Mouse (Mus musculus) gastrocnemius, postnatal 14 days (tissue): Measurements from ENCODE around the gene Bcl2l12. TPM values are rescaled to one million over a fixed set of nuclear protein-coding genes. Genes with fewer than 3 reads are reported as not detected.

Source experiments
- microRNA-seq, 2 experiments: library from miRNA; unstranded; fragments of <30 nt; microRNA quantifications; one replicate each; pipeline ENCODE4 v1.2.0; 2021
- total RNA-seq, 2 experiments: library from RNA; stranded (reverse); gene quantifications; 2 replicates each; pipeline ENCODE4 v1.2.3; 2021

Gene Bcl2l12
- total RNA-seq, 2 experiments from 2014 or later, result 10.0 to 10.6 TPM

Small RNAs within 50 kb of the gene (microRNA-seq; reads per million reads assigned to microRNA genes)
- 0.32 to 0.50 reads per million in 2 experiments for gene Mir7054

Other genes starting within 250 kb of the Bcl2l12 start
- under 1 TPM in 1 of 2 experiments, not detected in 1; 0.16 TPM for gene Zfp473, start 247.7 kb downstream of the Bcl2l12 start, total RNA-seq
- gene Nup62, start 182.6 kb downstream of the Bcl2l12 start, total RNA-seq, result 10 to 100 TPM; 21.2 to 28.1 TPM
- gene Il4i1, start 182.3 kb downstream of the Bcl2l12 start, total RNA-seq, result 1 to 10 TPM; 2.3 to 2.6 TPM
- gene Atf5, start 182.1 kb downstream of the Bcl2l12 start, total RNA-seq, result 10 to 100 TPM; 54.5 to 62.2 TPM
- 10 to 100 TPM; 85.9 to 86.7 TPM for gene Akt1s1, start 149.7 kb downstream of the Bcl2l12 start, total RNA-seq
- gene Tbc1d17, start 149.6 kb downstream of the Bcl2l12 start, total RNA-seq, result 10 to 100 TPM; 28.2 to 38.9 TPM
- gene Pnkp, start 141.6 kb downstream of the Bcl2l12 start, total RNA-seq, result 10 to 100 TPM; 15.1 to 16.6 TPM
- 100 to 1,000 TPM; 161 to 167 TPM for gene Ptov1, start 128.9 kb downstream of the Bcl2l12 start, total RNA-seq
- gene Med25, start 106.0 kb downstream of the Bcl2l12 start, total RNA-seq, result 10 to 100 TPM; 48.0 to 49.7 TPM
- gene Fuz, start 102.6 kb downstream of the Bcl2l12 start, total RNA-seq, result 10 to 100 TPM; 18.8 to 23.4 TPM
- gene Ap2a1, start 69.2 kb downstream of the Bcl2l12 start, total RNA-seq, result 10 to 100 TPM; 55.4 to 60.8 TPM
- gene Tsks, start 55.5 kb downstream of the Bcl2l12 start, total RNA-seq, result not detected
- gene Cpt1c, start 23.9 kb downstream of the Bcl2l12 start, total RNA-seq, result 1 to 10 TPM; 2.3 to 2.7 TPM
- 100 to 1,000 TPM; 144 to 227 TPM for gene Prmt1, start 12.1 kb downstream of the Bcl2l12 start, total RNA-seq
- gene Irf3, start 1.1 kb downstream of the Bcl2l12 start, total RNA-seq, result 10 to 100 TPM; 20.0 to 22.2 TPM
- gene Scaf1, start 17.7 kb upstream of the Bcl2l12 start, total RNA-seq, result 10 to 100 TPM; 35.6 to 40.1 TPM
- gene Rras, start 19.2 kb upstream of the Bcl2l12 start, total RNA-seq, result 10 to 100 TPM; 43.1 to 53.1 TPM
- 10 to 100 TPM; 17.9 to 29.6 TPM for gene Prr12, start 54.2 kb upstream of the Bcl2l12 start, total RNA-seq
- 10 to 100 TPM; 34.3 to 35.2 TPM for gene Nosip, start 63.7 kb upstream of the Bcl2l12 start, total RNA-seq
- 1 to 10 TPM; 7.2 to 7.6 TPM for gene Prrg2, start 64.0 kb upstream of the Bcl2l12 start, total RNA-seq
- 10 to 100 TPM; 57.2 to 80.5 TPM for gene Rcn3, start 93.5 kb upstream of the Bcl2l12 start, total RNA-seq
- 10 to 100 TPM; 62.5 to 64.4 TPM for gene Fcgrt, start 105.1 kb upstream of the Bcl2l12 start, total RNA-seq
- gene Rps11, start 125.7 kb upstream of the Bcl2l12 start, total RNA-seq, result 100 to 1,000 TPM; 599 to 696 TPM
- gene Rpl13a, start 130.0 kb upstream of the Bcl2l12 start, total RNA-seq, result 100 to 1,000 TPM; 742 to 866 TPM
- not detected for gene Gm45713, start 137.5 kb upstream of the Bcl2l12 start, total RNA-seq
- 1 to 10 TPM; 1.9 to 2.5 TPM for gene Flt3l, start 137.7 kb upstream of the Bcl2l12 start, total RNA-seq
- gene Pih1d1, start 155.6 kb upstream of the Bcl2l12 start, total RNA-seq, result 10 to 100 TPM; 40.0 to 42.4 TPM
- 10 to 100 TPM; 21.4 to 23.2 TPM for gene Aldh16a1, start 155.9 kb upstream of the Bcl2l12 start, total RNA-seq
- gene Slc17a7, start 165.2 kb upstream of the Bcl2l12 start, total RNA-seq, result 1 to 10 TPM; 3.6 to 4.3 TPM
- under 1 TPM; 0.16 to 0.23 TPM for gene Gfy, start 180.9 kb upstream of the Bcl2l12 start, total RNA-seq
- gene Pth2, start 182.3 kb upstream of the Bcl2l12 start, total RNA-seq, result not detected
- gene Ccdc155, start 206.2 kb upstream of the Bcl2l12 start, total RNA-seq, result 1 to 10 TPM; 2.1 to 2.6 TPM
- gene Dkkl1, start 213.4 kb upstream of the Bcl2l12 start, total RNA-seq, result not detected
- gene Tead2, start 217.0 kb upstream of the Bcl2l12 start, total RNA-seq, result 10 to 100 TPM in 1 of 2 experiments, 1 to 10 TPM in 1; 7.1 to 10.9 TPM
- gene Cd37, start 240.4 kb upstream of the Bcl2l12 start, total RNA-seq, result 1 to 10 TPM; 1.4 to 1.5 TPM
- gene Slc6a16, start 242.4 kb upstream of the Bcl2l12 start, total RNA-seq, result not detected